Mouse (Mus musculus): ENCODE measurements at regions not wholly inside any gene's neighbourhood (a gene's known extent, or its start where the extent isn't known, plus 50 kb on each side); places are given as distances from the start of the nearest gene placed in this dataset.

- no peak for ATAC-seq (replicated peaks in 1 of 2; ENCODE audit: insufficient read depth in 1 of 2, low FRiP score in 2 of 2, low TSS enrichment in 1 of 2, low read depth in 1 of 2, poor library complexity in 2 of 2, severe bottlenecking in 2 of 2)
Observed at GRCm38 (mm10) chr1:169187658-169188057, 343.6 kb downstream of the Nuf2 start.

GRCm38 (mm10) chr1:169170405-169170804 lies 360.9 kb downstream of the Nuf2 start:
- no peak for ATAC-seq (replicated peaks in 1 of 2; ENCODE audit: insufficient read depth in 1 of 2, low FRiP score in 2 of 2, low TSS enrichment in 1 of 2, low read depth in 1 of 2, poor library complexity in 2 of 2, severe bottlenecking in 2 of 2)

- ATAC-seq (replicated peaks in 1 of 2; ENCODE audit: insufficient read depth in 1 of 2, low FRiP score in 2 of 2, low TSS enrichment in 1 of 2, low read depth in 1 of 2, poor library complexity in 2 of 2, severe bottlenecking in 2 of 2), result no peak
Observed at GRCm38 (mm10) chr1:169168033-169168432, 363.2 kb downstream of the Nuf2 start.

GRCm38 (mm10) chr1:169166041-169166850 lies 365.0 kb downstream of the Nuf2 start:
- no peak for ATAC-seq (replicated peaks in 1 of 2; ENCODE audit: insufficient read depth in 1 of 2, low FRiP score in 2 of 2, low TSS enrichment in 1 of 2, low read depth in 1 of 2, poor library complexity in 2 of 2, severe bottlenecking in 2 of 2)

GRCm38 (mm10) chr1:169160858-169161257 lies 370.4 kb downstream of the Nuf2 start:
- no peak for ATAC-seq (replicated peaks in 1 of 2; ENCODE audit: insufficient read depth in 1 of 2, low FRiP score in 2 of 2, low TSS enrichment in 1 of 2, low read depth in 1 of 2, poor library complexity in 2 of 2, severe bottlenecking in 2 of 2)

- no peak for ATAC-seq (replicated peaks in 1 of 2; ENCODE audit: insufficient read depth in 1 of 2, low FRiP score in 2 of 2, low TSS enrichment in 1 of 2, low read depth in 1 of 2, poor library complexity in 2 of 2, severe bottlenecking in 2 of 2)
Observed at GRCm38 (mm10) chr1:169160220-169160619, 371.0 kb downstream of the Nuf2 start.

- ATAC-seq (replicated peaks in 1 of 2; ENCODE audit: insufficient read depth in 1 of 2, low FRiP score in 2 of 2, low TSS enrichment in 1 of 2, low read depth in 1 of 2, poor library complexity in 2 of 2, severe bottlenecking in 2 of 2), result no peak
Observed at GRCm38 (mm10) chr1:169159786-169160185, 371.5 kb downstream of the Nuf2 start.

- no peak for ATAC-seq (replicated peaks in 1 of 2; ENCODE audit: insufficient read depth in 1 of 2, low FRiP score in 2 of 2, low TSS enrichment in 1 of 2, low read depth in 1 of 2, poor library complexity in 2 of 2, severe bottlenecking in 2 of 2)
Observed at GRCm38 (mm10) chr1:169157496-169157895, 373.8 kb downstream of the Nuf2 start.

- ATAC-seq (replicated peaks in 1 of 2; ENCODE audit: insufficient read depth in 1 of 2, low FRiP score in 2 of 2, low TSS enrichment in 1 of 2, low read depth in 1 of 2, poor library complexity in 2 of 2, severe bottlenecking in 2 of 2), result no peak
Observed at GRCm38 (mm10) chr1:169156875-169157274, 374.4 kb downstream of the Nuf2 start.

- no peak for ATAC-seq (replicated peaks in 1 of 2; ENCODE audit: insufficient read depth in 1 of 2, low FRiP score in 2 of 2, low TSS enrichment in 1 of 2, low read depth in 1 of 2, poor library complexity in 2 of 2, severe bottlenecking in 2 of 2)
Observed at GRCm38 (mm10) chr1:169155484-169156459, 375.5 kb downstream of the Nuf2 start.

- no peak for ATAC-seq (replicated peaks in 1 of 2; ENCODE audit: insufficient read depth in 1 of 2, low FRiP score in 2 of 2, low TSS enrichment in 1 of 2, low read depth in 1 of 2, poor library complexity in 2 of 2, severe bottlenecking in 2 of 2)
Observed at GRCm38 (mm10) chr1:169142216-169142615, 389.0 kb downstream of the Nuf2 start.

GRCm38 (mm10) chr1:169140056-169140455 lies 391.2 kb downstream of the Nuf2 start:
- ATAC-seq (replicated peaks in 1 of 2; ENCODE audit: insufficient read depth in 1 of 2, low FRiP score in 2 of 2, low TSS enrichment in 1 of 2, low read depth in 1 of 2, poor library complexity in 2 of 2, severe bottlenecking in 2 of 2), result no peak

GRCm38 (mm10) chr1:169139507-169139906 lies 391.8 kb downstream of the Nuf2 start:
- no peak for ATAC-seq (replicated peaks in 1 of 2; ENCODE audit: insufficient read depth in 1 of 2, low FRiP score in 2 of 2, low TSS enrichment in 1 of 2, low read depth in 1 of 2, poor library complexity in 2 of 2, severe bottlenecking in 2 of 2)

GRCm38 (mm10) chr1:169139184-169139486 lies 392.1 kb downstream of the Nuf2 start:
- no peak for ATAC-seq (replicated peaks in 1 of 2; ENCODE audit: insufficient read depth in 1 of 2, low FRiP score in 2 of 2, low TSS enrichment in 1 of 2, low read depth in 1 of 2, poor library complexity in 2 of 2, severe bottlenecking in 2 of 2)

GRCm38 (mm10) chr1:169138404-169139183 lies 392.7 kb downstream of the Nuf2 start:
- no peak for ATAC-seq (replicated peaks in 1 of 2; ENCODE audit: insufficient read depth in 1 of 2, low FRiP score in 2 of 2, low TSS enrichment in 1 of 2, low read depth in 1 of 2, poor library complexity in 2 of 2, severe bottlenecking in 2 of 2)

GRCm38 (mm10) chr1:169135542-169135941 lies 395.7 kb downstream of the Nuf2 start:
- ATAC-seq (replicated peaks in 1 of 2; ENCODE audit: insufficient read depth in 1 of 2, low FRiP score in 2 of 2, low TSS enrichment in 1 of 2, low read depth in 1 of 2, poor library complexity in 2 of 2, severe bottlenecking in 2 of 2), result no peak

GRCm38 (mm10) chr1:169103669-169104068 lies 427.6 kb downstream of the Nuf2 start:
- ATAC-seq (replicated peaks in 1 of 2; ENCODE audit: insufficient read depth in 1 of 2, low FRiP score in 2 of 2, low TSS enrichment in 1 of 2, low read depth in 1 of 2, poor library complexity in 2 of 2, severe bottlenecking in 2 of 2), result no peak

GRCm38 (mm10) chr1:169103113-169103512 lies 428.2 kb downstream of the Nuf2 start:
- ATAC-seq (replicated peaks in 1 of 2; ENCODE audit: insufficient read depth in 1 of 2, low FRiP score in 2 of 2, low TSS enrichment in 1 of 2, low read depth in 1 of 2, poor library complexity in 2 of 2, severe bottlenecking in 2 of 2), result no peak

All from hematopoietic stem cell, adult 5-6 weeks (primary cell).